Mouse (Mus musculus): Measurements from ENCODE around the gene Ubap2.
A peak's percentile ranks its signal among the peaks of the same experiment; 100 is the strongest.

GRCm38 (mm10) chr4:41225412-41225811 is 49.5 kb downstream of the Ubap2 start:
- TF ChIP-seq CTCF (IDR thresholded peaks at IDR 0.05; ENCODE audit: low read depth) = peak; percentile 52
- no peak for TF ChIP-seq EP300 (IDR thresholded peaks at IDR 0.05; ENCODE audit: low read depth)

Measured in heart, postnatal 0 days (tissue).